Mouse (Mus musculus): ENCODE measurements at regions not wholly inside any gene's neighbourhood (a gene's known extent, or its start where the extent isn't known, plus 50 kb on each side); places are given as distances from the start of the nearest gene placed in this dataset.

DNA sequence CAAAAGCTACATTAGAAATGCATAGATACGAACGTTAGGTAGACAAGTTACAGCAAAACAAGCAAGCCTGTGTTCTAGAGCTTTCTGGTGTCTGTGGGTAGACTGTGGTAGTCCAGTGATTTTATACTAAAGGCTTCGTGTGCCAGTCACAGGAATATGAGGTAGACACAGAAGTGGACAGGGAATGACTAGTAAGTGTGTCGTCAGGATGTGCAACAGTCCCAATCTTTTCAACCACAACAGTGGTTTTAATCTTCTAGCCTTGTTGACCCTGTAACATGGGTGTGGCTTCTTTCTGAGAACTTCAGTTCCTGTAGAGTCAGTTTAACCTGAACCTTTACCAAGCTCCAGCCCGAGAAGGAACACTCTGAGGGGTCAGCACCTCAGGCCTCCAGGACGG is 339.3 kb upstream of the Adgrl2 start:
- Histone ChIP-seq H3K9me3 (ENCODE audit: control insufficient read depth, low read length) (no peaks in the 10 kb centered on the region), H3K27me3 (replicated peaks; ENCODE audit: control insufficient read depth, insufficient read depth, low read length) (no peaks in the 10 kb centered on the region), H3K4me3 (ENCODE audit: low read depth, low read length) (no peak overlapping the region), H3K4me2 (no peak overlapping the region), H3K36me3 (ENCODE audit: control insufficient read depth, insufficient read depth, low read length) (no peaks in the 10 kb centered on the region), H3K9ac (ENCODE audit: low read depth, low read length) (no peak overlapping the region), H3K27ac (ENCODE audit: low read depth, low read length) (no peak overlapping the region), H3K4me1 (replicated peaks; ENCODE audit: control insufficient read depth, insufficient read depth, low read length) (no peaks in the 10 kb centered on the region; the same call in 1 of the 2 replicates)
- ATAC-seq (replicated peaks; ENCODE audit: low FRiP score) (no peak), DNase-seq (ENCODE audit: low spot score) (no peak)
- 66% methylated on average over 6 of the region's 6 CpGs for WGBS

GRCm38 (mm10) chr3:149326664-149327063 is 336.3 kb upstream of the Adgrl2 start:
- H3K4me1 ChIP-seq (replicated peaks; ENCODE audit: control insufficient read depth, insufficient read depth, low read length), result no peaks in the 10 kb centered on the region; the same call in 1 of the 2 replicates
- H3K27ac ChIP-seq (ENCODE audit: low read depth, low read length), result no peak overlapping the region
- WGBS, result 41% methylated on average over 5 of the region's 5 CpGs
- H3K9ac ChIP-seq (ENCODE audit: low read depth, low read length), result no peak overlapping the region
- ATAC-seq (replicated peaks; ENCODE audit: low FRiP score) (no peak), DNase-seq (ENCODE audit: low spot score) (no peak)
- no peaks in the 10 kb centered on the region for H3K27me3 ChIP-seq (replicated peaks; ENCODE audit: control insufficient read depth, insufficient read depth, low read length)
- no peaks in the 10 kb centered on the region for H3K36me3 ChIP-seq (ENCODE audit: control insufficient read depth, insufficient read depth, low read length)
- H3K4me2 ChIP-seq, result no peak overlapping the region
- H3K9me3 ChIP-seq (ENCODE audit: control insufficient read depth, low read length), result no peaks in the 10 kb centered on the region
- H3K4me3 ChIP-seq (ENCODE audit: low read depth, low read length), result no peak overlapping the region

GRCm38 (mm10) chr3:149324088-149324487 is 333.7 kb upstream of the Adgrl2 start:
- 66% methylated on average over 2 of the region's 2 CpGs for WGBS

GRCm38 (mm10) chr3:149318728-149319127 is 328.4 kb upstream of the Adgrl2 start:
- DNase-seq (ENCODE audit: low spot score) (no peak), ATAC-seq (replicated peaks; ENCODE audit: low FRiP score) (no peak)
- Histone ChIP-seq H3K27ac (ENCODE audit: low read depth, low read length) (no peak overlapping the region), H3K4me2 (no peak overlapping the region), H3K9ac (ENCODE audit: low read depth, low read length) (no peak overlapping the region), H3K36me3 (ENCODE audit: control insufficient read depth, insufficient read depth, low read length) (no peaks in the 10 kb centered on the region), H3K4me3 (ENCODE audit: low read depth, low read length) (no peak overlapping the region), H3K4me1 (replicated peaks; ENCODE audit: control insufficient read depth, insufficient read depth, low read length) (no peaks in the 10 kb centered on the region), H3K9me3 (ENCODE audit: control insufficient read depth, low read length) (no peaks in the 10 kb centered on the region), H3K27me3 (replicated peaks; ENCODE audit: control insufficient read depth, insufficient read depth, low read length) (no peaks in the 10 kb centered on the region)
- WGBS, result 61% methylated on average over 9 of the region's 9 CpGs

More at GRCm38 (mm10) chr3:149324088-149324487, 333.7 kb upstream of the Adgrl2 start:
- no peak overlapping the region for H3K9ac ChIP-seq (ENCODE audit: low read depth, low read length)
- DNase-seq (ENCODE audit: low spot score) (no peak), ATAC-seq (replicated peaks; ENCODE audit: low FRiP score) (no peak)
- H3K4me3 ChIP-seq (ENCODE audit: low read depth, low read length), result no peak overlapping the region
- no peaks in the 10 kb centered on the region for H3K4me1 ChIP-seq (replicated peaks; ENCODE audit: control insufficient read depth, insufficient read depth, low read length)
- no peaks in the 10 kb centered on the region for H3K9me3 ChIP-seq (ENCODE audit: control insufficient read depth, low read length)
- H3K27me3 ChIP-seq (replicated peaks; ENCODE audit: control insufficient read depth, insufficient read depth, low read length), result no peaks in the 10 kb centered on the region
- H3K4me2 ChIP-seq, result no peak overlapping the region
- H3K27ac ChIP-seq (ENCODE audit: low read depth, low read length), result no peak overlapping the region
- no peaks in the 10 kb centered on the region for H3K36me3 ChIP-seq (ENCODE audit: control insufficient read depth, insufficient read depth, low read length)

GRCm38 (mm10) chr3:149314258-149314657 is 323.9 kb upstream of the Adgrl2 start:
- Histone ChIP-seq H3K36me3 (ENCODE audit: control insufficient read depth, insufficient read depth, low read length) (no peaks in the 10 kb centered on the region), H3K27me3 (replicated peaks; ENCODE audit: control insufficient read depth, insufficient read depth, low read length) (no peaks in the 10 kb centered on the region), H3K4me1 (replicated peaks; ENCODE audit: control insufficient read depth, insufficient read depth, low read length) (no peaks in the 10 kb centered on the region), H3K4me2 (no peak overlapping the region), H3K9me3 (ENCODE audit: control insufficient read depth, low read length) (no peaks in the 10 kb centered on the region), H3K9ac (ENCODE audit: low read depth, low read length) (no peak overlapping the region), H3K27ac (ENCODE audit: low read depth, low read length) (no peak overlapping the region), H3K4me3 (ENCODE audit: low read depth, low read length) (no peak overlapping the region)
- ATAC-seq (replicated peaks; ENCODE audit: low FRiP score) (no peak), DNase-seq (ENCODE audit: low spot score) (no peak)
- 69% methylated on average over 4 of the region's 4 CpGs for WGBS

- Histone ChIP-seq H3K4me3 (ENCODE audit: low read depth, low read length) (no peak overlapping the region), H3K4me2 (no peak overlapping the region), H3K9me3 (ENCODE audit: control insufficient read depth, low read length) (no peaks in the 10 kb centered on the region), H3K36me3 (ENCODE audit: control insufficient read depth, insufficient read depth, low read length) (no peaks in the 10 kb centered on the region), H3K4me1 (replicated peaks; ENCODE audit: control insufficient read depth, insufficient read depth, low read length) (no peaks in the 10 kb centered on the region), H3K27me3 (replicated peaks; ENCODE audit: control insufficient read depth, insufficient read depth, low read length) (no peaks in the 10 kb centered on the region), H3K27ac (ENCODE audit: low read depth, low read length) (no peak overlapping the region), H3K9ac (ENCODE audit: low read depth, low read length) (no peak overlapping the region)
- ATAC-seq (replicated peaks; ENCODE audit: low FRiP score), result no peak
- 86% methylated on average over 6 of the region's 6 CpGs for WGBS
- no peak for DNase-seq (ENCODE audit: low spot score)
These were observed 322.9 kb upstream of the Adgrl2 start for GRCm38 (mm10) chr3:149313217-149313616.

DNA sequence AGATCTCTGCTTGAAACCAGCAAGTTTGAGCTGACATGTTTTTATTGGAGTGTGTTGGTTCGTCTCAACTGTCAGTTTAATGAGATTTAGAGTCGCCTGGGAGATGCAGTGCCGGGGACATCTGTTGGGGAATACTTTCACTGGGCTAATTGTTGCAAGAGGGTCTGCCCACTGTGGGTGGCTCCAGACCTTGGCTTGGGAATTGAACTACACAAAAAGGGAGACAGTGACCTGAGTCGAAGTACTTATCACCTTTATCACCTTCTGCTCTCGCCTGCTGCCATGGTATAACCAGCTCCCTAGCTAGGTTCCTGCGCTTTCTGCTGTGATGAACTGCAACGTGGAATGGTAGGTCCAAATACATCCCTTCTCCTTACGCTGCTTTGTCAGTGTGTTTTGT is 321.2 kb upstream of the Adgrl2 start:
- Histone ChIP-seq H3K4me1 (replicated peaks; ENCODE audit: control insufficient read depth, insufficient read depth, low read length) (no peaks in the 10 kb centered on the region), H3K9me3 (ENCODE audit: control insufficient read depth, low read length) (no peaks in the 10 kb centered on the region), H3K4me2 (no peak overlapping the region), H3K27me3 (replicated peaks; ENCODE audit: control insufficient read depth, insufficient read depth, low read length) (no peaks in the 10 kb centered on the region), H3K27ac (ENCODE audit: low read depth, low read length) (no peak overlapping the region), H3K9ac (ENCODE audit: low read depth, low read length) (no peak overlapping the region), H3K36me3 (ENCODE audit: control insufficient read depth, insufficient read depth, low read length) (no peaks in the 10 kb centered on the region), H3K4me3 (ENCODE audit: low read depth, low read length) (no peak overlapping the region)
- WGBS, result 83% methylated on average over 8 of the region's 8 CpGs
- ATAC-seq (replicated peaks; ENCODE audit: low FRiP score) (no peak), DNase-seq (ENCODE audit: low spot score) (no peak)

GRCm38 (mm10) chr3:149306709-149307108 is 316.4 kb upstream of the Adgrl2 start:
- DNase-seq (ENCODE audit: low spot score) (no peak), ATAC-seq (replicated peaks; ENCODE audit: low FRiP score) (no peak)
- no peak overlapping the region for H3K4me2 ChIP-seq
- 76% methylated on average over 3 of the region's 3 CpGs for WGBS
- H3K27me3 ChIP-seq (replicated peaks; ENCODE audit: control insufficient read depth, insufficient read depth, low read length), result no peaks in the 10 kb centered on the region
- no peak overlapping the region for H3K9ac ChIP-seq (ENCODE audit: low read depth, low read length)
- no peak overlapping the region for H3K4me3 ChIP-seq (ENCODE audit: low read depth, low read length)
- no peaks in the 10 kb centered on the region for H3K4me1 ChIP-seq (replicated peaks; ENCODE audit: control insufficient read depth, insufficient read depth, low read length)
- H3K9me3 ChIP-seq (ENCODE audit: control insufficient read depth, low read length), result no peaks in the 10 kb centered on the region
- no peak overlapping the region for H3K27ac ChIP-seq (ENCODE audit: low read depth, low read length)
- H3K36me3 ChIP-seq (ENCODE audit: control insufficient read depth, insufficient read depth, low read length), result no peaks in the 10 kb centered on the region

GRCm38 (mm10) chr3:149306291-149306690 is 315.9 kb upstream of the Adgrl2 start:
- H3K9me3 ChIP-seq (ENCODE audit: control insufficient read depth, low read length), result no peaks in the 10 kb centered on the region
- ATAC-seq (replicated peaks; ENCODE audit: low FRiP score) (no peak), DNase-seq (ENCODE audit: low spot score) (no peak)
- no peak overlapping the region for H3K4me2 ChIP-seq
- H3K4me3 ChIP-seq (ENCODE audit: low read depth, low read length), result no peak overlapping the region
- H3K4me1 ChIP-seq (replicated peaks; ENCODE audit: control insufficient read depth, insufficient read depth, low read length), result no peaks in the 10 kb centered on the region
- no peaks in the 10 kb centered on the region for H3K36me3 ChIP-seq (ENCODE audit: control insufficient read depth, insufficient read depth, low read length)
- WGBS, result 56% methylated on average over 5 of the region's 5 CpGs
- H3K9ac ChIP-seq (ENCODE audit: low read depth, low read length), result no peak overlapping the region
- H3K27ac ChIP-seq (ENCODE audit: low read depth, low read length), result no peak overlapping the region
- H3K27me3 ChIP-seq (replicated peaks; ENCODE audit: control insufficient read depth, insufficient read depth, low read length), result no peaks in the 10 kb centered on the region
